Mouse (Mus musculus) layer of hippocampus, postnatal 14 days (tissue): ENCODE results near the gene Glp1r. TPM values are rescaled to one million over a fixed set of nuclear protein-coding genes. Genes with fewer than 3 reads are reported as not detected.

ENCODE experiments used
- DNase-seq, 2 experiments: peaks; one replicate each; pipeline ENCODE4 v3.0.0; 2021 to 2022; ENCODE audit warnings: low spot score in 2 of 2, mixed read lengths in 1 of 2
- total RNA-seq, 2 experiments: library from RNA; stranded (reverse); gene quantifications; 2 replicates each; pipeline ENCODE4 v1.2.3; 2021

Gene Glp1r
- total RNA-seq, 2 experiments from 2014 or later = 2.8 to 3.2 TPM

GRCm38 (mm10) chr17:30911732-30912088 lies 10.1 kb downstream of the Glp1r start:
- no peak for DNase-seq

- DNase-seq = no peak
Observed at GRCm38 (mm10) chr17:30912536-30912935, 10.9 kb downstream of the Glp1r start.

GRCm38 (mm10) chr17:30914264-30914663 lies 12.6 kb downstream of the Glp1r start:
- DNase-seq = no peak

GRCm38 (mm10) chr17:30923566-30923965 lies 21.9 kb downstream of the Glp1r start:
- no peak for DNase-seq

- DNase-seq = no peak
Observed at GRCm38 (mm10) chr17:30930827-30931226, 29.2 kb downstream of the Glp1r start.

- DNase-seq = no peak
Observed at GRCm38 (mm10) chr17:30932836-30933235, 31.2 kb downstream of the Glp1r start.

GRCm38 (mm10) chr17:30935301-30935700 lies 33.7 kb downstream of the Glp1r start:
- DNase-seq = no peak

- no peak for DNase-seq
Observed at GRCm38 (mm10) chr17:30938554-30938953, 36.9 kb downstream of the Glp1r start.

GRCm38 (mm10) chr17:30948382-30948781 lies 46.8 kb downstream of the Glp1r start:
- DNase-seq = no peak

- peak; percentile 74 to 85 for DNase-seq
Observed at GRCm38 (mm10) chr17:30950780-30951179, 49.2 kb downstream of the Glp1r start.

GRCm38 (mm10) chr17:30951600-30951999 lies 50.0 kb downstream of the Glp1r start:
- peak in 1 of 2 experiments; percentile 63 for DNase-seq

GRCm38 (mm10) chr17:30954340-30954739 lies 52.7 kb downstream of the Glp1r start, which contains the start of gene Umodl1:
Gene Umodl1 (plus strand): TSS chr17:30954640.
- no peak for DNase-seq

- DNase-seq = no peak
Observed at GRCm38 (mm10) chr17:30961936-30962592, 60.4 kb downstream of the Glp1r start.

- DNase-seq = no peak
Observed at GRCm38 (mm10) chr17:30962880-30963279, 61.3 kb downstream of the Glp1r start.

- DNase-seq = no peak
Observed at GRCm38 (mm10) chr17:30969983-30970382, 68.4 kb downstream of the Glp1r start.

- DNase-seq = no peak
Observed at GRCm38 (mm10) chr17:30971877-30972276, 70.3 kb downstream of the Glp1r start.

GRCm38 (mm10) chr17:30973332-30973731 lies 71.7 kb downstream of the Glp1r start:
- peak in 1 of 2 experiments; percentile 36 for DNase-seq

- no peak for DNase-seq
Observed at GRCm38 (mm10) chr17:30977290-30977689, 75.7 kb downstream of the Glp1r start.

- no peak for DNase-seq
Observed at GRCm38 (mm10) chr17:30978556-30978955, 76.9 kb downstream of the Glp1r start.

- DNase-seq = no peak
Observed at GRCm38 (mm10) chr17:30983521-30983920, 81.9 kb downstream of the Glp1r start.

- peak in 1 of 2 experiments; percentile 41 for DNase-seq
Observed at GRCm38 (mm10) chr17:30990254-30990653, 88.6 kb downstream of the Glp1r start.
